In the genomic region with DNA sequence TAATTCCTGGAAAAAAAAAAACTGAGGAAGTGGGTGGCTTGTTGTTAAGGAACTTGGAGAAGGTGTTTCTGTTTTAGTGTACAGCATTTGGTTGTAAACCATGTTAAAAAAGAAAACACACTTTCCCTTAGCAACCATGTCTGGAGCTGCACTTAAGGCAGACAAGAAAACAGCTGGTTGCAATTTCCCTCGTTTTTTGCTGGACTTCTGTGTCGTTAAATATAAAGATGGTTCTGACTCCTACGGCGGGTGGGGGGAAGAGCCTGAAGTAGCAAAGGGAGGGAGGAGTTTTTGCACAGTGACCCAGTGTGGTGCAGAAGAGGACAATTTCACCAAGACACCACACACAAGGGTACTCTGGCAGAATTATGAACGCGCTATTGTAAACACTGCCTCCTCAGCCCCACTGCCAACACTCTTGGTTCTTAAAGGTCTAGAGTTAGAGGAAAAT, we compare ENCODE assay signal across 19 mouse cellular contexts.
DNase-seq lines count a peak whose midpoint lies in the region; ATAC-seq and TF ChIP-seq lines count a peak whose summit lies in the region.
"Had no signal": no experiment of that assay in that cellular context is flagged by ENCODE, and none has a peak within 500 bp of the region (broad histone marks: within the 10 kb centered on the region; RNA-seq: fewer than 3 reads in every experiment).

No protein-coding gene starts in this region.

- no peak overlapping the region for H3K27ac ChIP-seq in kidney, postnatal 0 days
- H3K27ac ChIP-seq in forebrain, postnatal 0 days (ENCODE audit: low read depth, low read length): no peak overlapping the region
- H3K27ac ChIP-seq: heart, embryonic 13.5 days; hindbrain, embryonic 12.5 days; left cerebral cortex, adult 2 months; liver, embryonic 12.5 days; lung, embryonic 15.5 days; neural tube, embryonic 15.5 days had no signal

- TF ChIP-seq CTCF in kidney, postnatal 0 days (IDR thresholded peaks at IDR 0.05; ENCODE audit: low read depth): no peak
- no peak for TF ChIP-seq CTCF in forebrain, postnatal 0 days (IDR thresholded peaks at IDR 0.05; ENCODE audit: low read depth)

- no peaks in the 10 kb centered on the region for H3K27me3 ChIP-seq in kidney, postnatal 0 days (ENCODE audit: insufficient read depth, low read length)
- no peaks in the 10 kb centered on the region for H3K27me3 ChIP-seq in forebrain, postnatal 0 days (ENCODE audit: insufficient read depth, low read length)
- H3K27me3 ChIP-seq: heart, embryonic 13.5 days; hindbrain, embryonic 12.5 days; liver, embryonic 12.5 days; lung, embryonic 15.5 days; neural tube, embryonic 15.5 days had no signal

- H3K4me1 ChIP-seq in kidney, postnatal 0 days (replicated peaks; ENCODE audit: insufficient read depth, low read length): no peaks in the 10 kb centered on the region
- H3K4me1 ChIP-seq in forebrain, postnatal 0 days (ENCODE audit: insufficient read depth): no peaks in the 10 kb centered on the region
- H3K4me1 ChIP-seq: heart, embryonic 13.5 days; hindbrain, embryonic 12.5 days; liver, embryonic 12.5 days; lung, embryonic 15.5 days; neural tube, embryonic 15.5 days had no signal

- no peaks in the 10 kb centered on the region for H3K36me3 ChIP-seq in kidney, postnatal 0 days (ENCODE audit: insufficient read depth, low read length)
- no peaks in the 10 kb centered on the region for H3K36me3 ChIP-seq in forebrain, postnatal 0 days (ENCODE audit: insufficient read depth)
- H3K36me3 ChIP-seq: G1E; heart, embryonic 13.5 days; hindbrain, embryonic 12.5 days; liver, embryonic 12.5 days; lung, embryonic 15.5 days; neural tube, embryonic 15.5 days had no signal

- H3K9ac ChIP-seq in kidney, postnatal 0 days (ENCODE audit: low read depth, low read length): no peak overlapping the region
- H3K9ac ChIP-seq in forebrain, postnatal 0 days: no peak overlapping the region
- H3K9ac ChIP-seq: heart, embryonic 13.5 days; hindbrain, embryonic 12.5 days; liver, embryonic 12.5 days; lung, embryonic 15.5 days; neural tube, embryonic 15.5 days had no signal

- H3K9me3 ChIP-seq in kidney, postnatal 0 days (replicated peaks; ENCODE audit: low read length): no peaks in the 10 kb centered on the region
- H3K9me3 ChIP-seq in forebrain, postnatal 0 days (ENCODE audit: low read length): no peaks in the 10 kb centered on the region
- H3K9me3 ChIP-seq: G1E; heart, embryonic 13.5 days; hindbrain, embryonic 12.5 days; liver, embryonic 12.5 days; lung, embryonic 15.5 days; neural tube, embryonic 15.5 days had no signal

- no peak overlapping the region for H3K4me3 ChIP-seq in kidney, postnatal 0 days (replicated peaks; ENCODE audit: low read depth, low read length)
- H3K4me3 ChIP-seq in forebrain, postnatal 0 days (ENCODE audit: low read depth, low read length): no peak overlapping the region
- H3K4me3 ChIP-seq: heart, embryonic 13.5 days; hindbrain, embryonic 12.5 days; left cerebral cortex, adult 2 months; liver, embryonic 12.5 days; lung, embryonic 15.5 days; neural tube, embryonic 15.5 days had no signal

- DNase-seq in kidney, postnatal 0 days (ENCODE audit: low spot score): peak; percentile 53
- no peak for DNase-seq in kidney, adult 11 months
- peak; percentile 62 for DNase-seq in embryo, embryonic 11 days
- peak; percentile 83 for DNase-seq in forelimb bud, embryonic 11.5 days (ENCODE audit: low read depth, low spot score)
- peak; percentile 21 for DNase-seq in mesoderm, embryonic 11.5 days (ENCODE audit: low read depth, low spot score)
- no peak for DNase-seq in forebrain, postnatal 0 days
- no peak for DNase-seq in frontal cortex, postnatal 36 days (ENCODE audit: low spot score in 2 of 2)
- no peak for DNase-seq in liver
- DNase-seq: adrenal gland, adult 2 months; cerebellum, adult 9-11 months; retina, postnatal 1 day had no signal

- 35% methylated on average over 6 of the region's 6 CpGs for WGBS in kidney, postnatal 0 days
- WGBS in forebrain, postnatal 0 days: 73% methylated on average over 6 of the region's 6 CpGs

- H3K4me2 ChIP-seq in kidney, postnatal 0 days (ENCODE audit: low read length): no peak overlapping the region
- no peak overlapping the region for H3K4me2 ChIP-seq in forebrain, postnatal 0 days (ENCODE audit: low read depth)
- H3K4me2 ChIP-seq: heart, embryonic 13.5 days; hindbrain, embryonic 12.5 days; liver, embryonic 12.5 days; lung, embryonic 15.5 days; midbrain, embryonic 11.5 days; neural tube, embryonic 15.5 days had no signal

- no peak for ATAC-seq in kidney, postnatal 0 days (replicated peaks; ENCODE audit: low FRiP score, low read depth)
- ATAC-seq in forebrain, postnatal 0 days: no peak
- ATAC-seq: liver, embryonic 12.5 days had no signal

Comparison
In these comparisons a context has a peak if more than half of its experiments do, and no peak if none do; other contexts are left out.
1. DNase-seq: peak in kidney, postnatal 0 days (single experiment), embryo, embryonic 11 days (single experiment), forelimb bud, embryonic 11.5 days (single experiment) and mesoderm, embryonic 11.5 days (single experiment); none in kidney, adult 11 months (single experiment), forebrain, postnatal 0 days (single experiment), frontal cortex, postnatal 36 days (0 of 2) and liver (single experiment).